Mouse (Mus musculus) heart, embryonic 14.5 days (tissue): ENCODE measurements around the gene Dnase1l2. TPM values are rescaled to one million over a fixed set of nuclear protein-coding genes. Genes with fewer than 3 reads are reported as not detected.

ENCODE experiments used
- ATAC-seq: fragments of 200-750 bp; cut with Nextera tagmentation; 2 replicates; pipeline ENCODE4 v1.8.0; 2017; ENCODE audit warnings: low read depth, moderate TSS enrichment; ENCODE audit not compliant: insufficient number of reproducible peaks, insufficient read depth, low FRiP score
- H3K27ac ChIP-seq, 2 experiments: fragments of 200-500 bp in 1 of 2; fragments of 300-500 bp in 1 of 2; sonication (generic) in 1 of 2; replicated peaks in 1 of 2; 2 replicates each; pipeline ENCODE4 v1.5.1; 2012 to 2014; ENCODE audit warnings: low read depth in 2 of 2, low read length in 2 of 2, control low read depth in 1 of 2, mild to moderate bottlenecking in 1 of 2, mixed read lengths in 1 of 2; ENCODE audit not compliant: control insufficient read depth in 1 of 2, insufficient read depth in 1 of 2
- H3K27me3 ChIP-seq: fragments of 300-500 bp; sonication (generic); 2 replicates; pipeline ENCODE4 v1.6.1; 2014; ENCODE audit warnings: mild to moderate bottlenecking, low read length, control low read depth; ENCODE audit not compliant: control insufficient read depth, insufficient read depth
- H3K36me3 ChIP-seq: fragments of 300-500 bp; sonication (generic); 2 replicates; pipeline ENCODE4 v1.6.1; 2014; ENCODE audit warnings: mild to moderate bottlenecking, control low read depth, low read length, mixed read lengths; ENCODE audit not compliant: control insufficient read depth, insufficient read depth
- H3K4me1 ChIP-seq, 2 experiments: fragments of 200-500 bp in 1 of 2; fragments of 300-500 bp in 1 of 2; sonication (generic) in 1 of 2; 2 replicates each; pipeline ENCODE4 v1.6.1; 2012 to 2014; ENCODE audit warnings: low read length in 2 of 2, control low read depth in 1 of 2, mixed read lengths in 1 of 2; ENCODE audit not compliant: control insufficient read depth in 2 of 2, insufficient read depth in 2 of 2
- H3K4me2 ChIP-seq: fragments of 300-500 bp; sonication (generic); 2 replicates; pipeline ENCODE4 v1.6.1; 2014; ENCODE audit warnings: mild to moderate bottlenecking, low read length
- H3K4me3 ChIP-seq, 2 experiments: fragments of 200-500 bp in 1 of 2; fragments of 300-500 bp in 1 of 2; sonication (generic) in 1 of 2; 2 replicates each; pipeline ENCODE4 v1.5.1; 2012 to 2014; ENCODE audit warnings: low read length in 2 of 2, mild to moderate bottlenecking in 2 of 2, control low read depth in 1 of 2, low read depth in 1 of 2, moderate library complexity in 1 of 2; ENCODE audit not compliant: control insufficient read depth in 1 of 2, insufficient read depth in 1 of 2
- H3K9ac ChIP-seq: fragments of 300-500 bp; sonication (generic); 2 replicates; pipeline ENCODE4 v1.6.1; 2014; ENCODE audit warnings: mild to moderate bottlenecking, low read length
- H3K9me3 ChIP-seq: fragments of 300-500 bp; sonication (generic); 2 replicates; pipeline ENCODE4 v1.6.1; 2016; ENCODE audit warnings: low read length, control low read depth; ENCODE audit not compliant: control insufficient read depth
- WGBS: fragments of 180-500 bp; shearing (Covaris S2); extraction: QIAGEN DNeasy Blood & Tissue Kit; methylation state at CpG from one replicate; pipeline ENCODE4 v1.1.7; 2014; 5-methylcytosine and 5-hydroxymethylcytosine counted together
- polyA plus RNA-seq: library from polyadenylated mRNA; unstranded; fragments of >200 nt; fragmentation: Nextera tagmentation; extraction: Ambion mirVana; gene quantifications from 2 replicates; pipeline ENCODE4 v1.2.1, GENCODE M21; 2014

The Dnase1l2 gene
- polyA plus RNA-seq, 1 experiment from 2014 or later = 1.5 TPM

DNA sequence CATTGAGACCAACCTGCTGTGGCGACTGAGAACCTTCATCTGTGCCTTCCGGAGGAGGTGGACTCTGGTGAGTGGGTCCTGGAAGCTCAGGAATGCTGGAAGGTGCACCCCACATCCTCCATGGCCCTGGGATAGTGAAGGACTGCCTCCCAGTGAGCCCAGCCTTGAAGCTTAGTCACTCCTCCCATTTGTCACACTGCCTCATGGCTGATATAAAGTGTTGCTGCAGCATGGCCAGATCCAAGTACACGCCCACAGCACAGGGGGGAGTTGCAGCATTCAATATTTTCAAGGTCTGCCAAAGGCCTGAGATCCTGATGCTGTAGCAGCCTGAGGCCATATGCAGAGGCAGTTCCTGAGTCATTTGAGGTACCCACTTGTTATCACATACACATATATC is 40.5 kb downstream of the Dnase1l2 start:
- Histone ChIP-seq H3K36me3 (peaks cover 61% of the 10 kb centered on the region), H3K27ac (no peak overlapping the region), H3K9me3 (no peaks in the 10 kb centered on the region), H3K9ac (no peak overlapping the region), H3K27me3 (no peaks in the 10 kb centered on the region), H3K4me3 (no peak overlapping the region), H3K4me1 (no peaks in the 10 kb centered on the region), H3K4me2 (no peak overlapping the region)
- 0 out of 2 replicates have a peak, but pooled peaks have one; percentile 21 for ATAC-seq
- WGBS = 71% methylated on average over 3 of the region's 3 CpGs

DNA sequence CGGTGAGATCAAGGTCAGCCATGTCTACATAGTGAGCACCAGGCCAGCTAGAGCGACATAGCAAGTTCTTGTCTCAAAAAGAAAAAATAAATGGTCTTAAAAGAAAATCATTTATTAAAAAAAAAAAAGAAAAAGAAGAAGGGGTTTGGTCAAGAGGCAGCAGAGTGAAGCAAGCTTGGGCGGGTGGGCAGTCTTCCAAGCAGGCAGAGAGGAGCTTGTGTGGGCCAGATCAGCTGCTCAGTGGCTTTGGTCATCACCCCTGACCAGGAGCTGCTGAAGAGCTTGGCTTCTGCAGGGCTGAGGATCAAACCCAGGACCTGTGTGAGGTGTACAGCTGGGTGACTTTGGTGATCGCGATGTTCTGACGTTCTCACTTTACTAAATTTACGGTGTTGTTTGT is 48.4 kb downstream of the Dnase1l2 start:
- Histone ChIP-seq H3K4me1 (no peaks in the 10 kb centered on the region), H3K9ac (no peak overlapping the region), H3K27me3 (no peaks in the 10 kb centered on the region), H3K36me3 (peaks cover 27% of the 10 kb centered on the region; the same call in 1 of the 2 replicates), H3K27ac (no peak overlapping the region), H3K9me3 (no peaks in the 10 kb centered on the region), H3K4me2 (no peak overlapping the region), H3K4me3 (no peak overlapping the region)
- ATAC-seq = no peak
- WGBS = 89% methylated on average over 7 of the region's 7 CpGs

DNA sequence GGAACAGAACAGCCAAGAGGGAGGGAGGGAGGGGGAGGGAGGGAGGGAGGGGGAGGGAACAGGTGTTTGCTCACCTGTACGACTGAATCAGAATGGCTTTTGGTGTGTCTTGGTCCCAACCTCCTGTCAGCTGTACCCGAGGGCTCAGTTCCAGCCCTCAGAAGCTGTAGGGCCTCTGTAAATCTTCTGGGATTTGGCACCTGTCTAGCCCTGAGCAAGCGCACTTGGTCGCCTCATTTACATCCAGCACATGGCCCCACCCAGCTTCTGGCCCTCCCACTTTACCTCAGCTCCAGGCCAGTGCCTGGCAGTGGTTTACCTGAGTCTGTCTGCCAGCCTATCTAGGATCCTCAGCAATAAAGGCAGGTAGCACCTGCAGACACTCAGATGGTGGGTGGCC is 49.4 kb downstream of the Dnase1l2 start:
- Histone ChIP-seq H3K4me3 (no peak overlapping the region), H3K9ac (no peak overlapping the region), H3K27ac (no peak overlapping the region), H3K27me3 (no peaks in the 10 kb centered on the region), H3K4me1 (no peaks in the 10 kb centered on the region), H3K4me2 (no peak overlapping the region), H3K9me3 (no peaks in the 10 kb centered on the region), H3K36me3 (peaks cover 22% of the 10 kb centered on the region; the same call in 1 of the 2 replicates)
- whole genome bisulfite sequencing = 46% methylated on average over 4 of the region's 4 CpGs
- no peak for ATAC-seq

DNA sequence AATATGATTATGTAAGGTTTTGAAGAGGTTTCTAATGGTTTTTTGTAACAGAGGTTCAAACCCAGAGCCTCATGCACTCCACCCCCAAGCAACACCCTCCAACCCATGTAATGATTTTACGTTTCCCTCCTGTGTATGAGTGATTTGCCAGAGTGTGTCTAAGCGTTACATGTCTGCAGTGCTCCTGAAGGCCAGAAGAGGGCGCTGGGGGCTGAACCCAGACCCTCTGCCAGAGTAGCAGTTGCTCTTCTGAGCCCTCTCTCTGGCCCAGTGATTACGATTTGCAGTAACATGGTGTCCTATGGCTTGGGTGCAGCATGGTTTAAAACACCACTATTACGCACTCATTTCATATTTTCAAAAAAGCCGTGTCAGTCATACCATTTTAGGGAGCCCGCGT is 51.8 kb downstream of the Dnase1l2 start:
- H3K4me2 ChIP-seq = no peak overlapping the region
- ATAC-seq = no peak
- H3K4me3 ChIP-seq = no peak overlapping the region
- no peak overlapping the region for H3K9ac ChIP-seq
- H3K4me1 ChIP-seq = no peaks in the 10 kb centered on the region
- H3K27ac ChIP-seq = no peak overlapping the region
- 70% methylated on average over 8 of the region's 8 CpGs for WGBS
- H3K27me3 ChIP-seq = no peaks in the 10 kb centered on the region
- peaks cover 27% of the 10 kb centered on the region; the same call in 1 of the 2 replicates for H3K36me3 ChIP-seq
- no peaks in the 10 kb centered on the region for H3K9me3 ChIP-seq

Other genes starting within 250 kb of the Dnase1l2 start
- gene Tbc1d24, start 237.5 kb downstream of the Dnase1l2 start, polyA plus RNA-seq = 4.3 and 4.5 TPM in 2 replicates
- 1.3 and 1.6 TPM in 2 replicates for gene Ntn3, start 233.6 kb downstream of the Dnase1l2 start, polyA plus RNA-seq
- 5.2 and 5.4 TPM in 2 replicates for gene Tedc2, start 222.3 kb downstream of the Dnase1l2 start, polyA plus RNA-seq
- 27.8 and 29.1 TPM in 2 replicates for gene Ccnf, start 191.6 kb downstream of the Dnase1l2 start, polyA plus RNA-seq
- 0.07 TPM in 1 of 2 replicates, not detected in the other for gene Abca17, start 92.0 kb downstream of the Dnase1l2 start, polyA plus RNA-seq
- 8.5 and 8.6 TPM in 2 replicates for gene Abca3, start 91.2 kb downstream of the Dnase1l2 start, polyA plus RNA-seq
- gene Rnps1, start 28.5 kb downstream of the Dnase1l2 start, polyA plus RNA-seq = 196 and 203 TPM in 2 replicates
- gene Eci1, start 16.5 kb downstream of the Dnase1l2 start, polyA plus RNA-seq = 283 and 294 TPM in 2 replicates
- gene E4f1, start 27.2 kb upstream of the Dnase1l2 start, polyA plus RNA-seq = 16.0 and 17.6 TPM in 2 replicates
- gene Pgp, start 27.3 kb upstream of the Dnase1l2 start, polyA plus RNA-seq = 65.7 and 66.6 TPM in 2 replicates
- gene Bricd5, start 30.8 kb upstream of the Dnase1l2 start, polyA plus RNA-seq = not detected in 2 replicates
- 15.2 and 17.5 TPM in 2 replicates for gene Mlst8, start 36.0 kb upstream of the Dnase1l2 start, polyA plus RNA-seq
- 0.26 and 0.62 TPM in 2 replicates for gene Caskin1, start 45.5 kb upstream of the Dnase1l2 start, polyA plus RNA-seq
- gene Traf7, start 84.8 kb upstream of the Dnase1l2 start, polyA plus RNA-seq = 68.8 and 74.4 TPM in 2 replicates
- gene Rab26, start 91.1 kb upstream of the Dnase1l2 start, polyA plus RNA-seq = 1.7 and 1.9 TPM in 2 replicates
- gene Pkd1, start 106.7 kb upstream of the Dnase1l2 start, polyA plus RNA-seq = 16.8 and 18.0 TPM in 2 replicates
- gene Tsc2, start 189.5 kb upstream of the Dnase1l2 start, polyA plus RNA-seq = 49.1 and 51.1 TPM in 2 replicates
- 7.3 and 7.7 TPM in 2 replicates for gene Nthl1, start 189.6 kb upstream of the Dnase1l2 start, polyA plus RNA-seq
- 59.6 and 60.9 TPM in 2 replicates for gene Slc9a3r2, start 207.2 kb upstream of the Dnase1l2 start, polyA plus RNA-seq
- gene Npw, start 215.4 kb upstream of the Dnase1l2 start, polyA plus RNA-seq = not detected in 2 replicates
- 18.4 and 19.4 TPM in 2 replicates for gene Zfp598, start 226.6 kb upstream of the Dnase1l2 start, polyA plus RNA-seq
- 0.42 and 0.69 TPM in 2 replicates for gene Syngr3, start 246.8 kb upstream of the Dnase1l2 start, polyA plus RNA-seq